In the genomic region with DNA sequence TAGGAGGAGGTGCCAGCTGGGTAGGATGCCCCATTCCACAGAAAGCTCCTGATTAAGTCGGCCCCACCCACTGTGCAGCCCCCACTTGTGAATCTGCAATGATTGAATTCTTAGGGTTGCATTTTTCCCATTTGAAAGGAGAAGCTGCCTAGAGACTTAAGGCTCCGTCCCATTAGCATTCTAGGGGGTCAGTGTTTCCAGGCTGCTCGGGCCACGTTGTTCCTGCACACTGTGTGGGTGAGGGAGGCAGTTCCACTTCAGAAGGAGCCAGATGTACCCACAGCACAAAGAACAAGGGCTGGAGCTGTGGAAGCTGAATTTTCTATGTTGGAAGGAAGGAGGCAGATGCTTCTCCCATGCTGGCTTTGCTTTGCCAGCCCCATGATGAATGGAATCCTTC, we compare ENCODE assay signal across 16 mouse cellular contexts.
A peak's percentile ranks its signal among the peaks of the same experiment; 100 is the strongest.
DNase-seq lines count a peak whose midpoint lies in the region; ATAC-seq lines count a peak whose summit lies in the region.
"Had no signal": no experiment of that assay in that cellular context is flagged by ENCODE, and none has a peak within 500 bp of the region (broad histone marks: within the 10 kb centered on the region; RNA-seq: fewer than 3 reads in every experiment).

No protein-coding gene starts in this region.

- H3K4me1 ChIP-seq in heart, embryonic 12.5 days (replicated peaks), result no peaks in the 10 kb centered on the region
- H3K4me1 ChIP-seq: embryonic facial prominence, embryonic 12.5 days; kidney, embryonic 15.5 days; limb, embryonic 15.5 days had no signal

- H3K27ac ChIP-seq in heart, embryonic 12.5 days (ENCODE audit: poor library complexity, severe bottlenecking), result no peak overlapping the region
- H3K27ac ChIP-seq: embryonic facial prominence, embryonic 12.5 days; kidney, embryonic 15.5 days; limb, embryonic 15.5 days; neural tube, embryonic 12.5 days had no signal

- intact Hi-C loops in left cerebral cortex, postnatal 25 days (cut with DNase I), result no loop called here

- no peaks in the 10 kb centered on the region for H3K36me3 ChIP-seq in heart, embryonic 12.5 days
- H3K36me3 ChIP-seq: embryonic facial prominence, embryonic 12.5 days; kidney, embryonic 15.5 days; limb, embryonic 15.5 days; neural tube, embryonic 12.5 days had no signal

- WGBS in heart, embryonic 12.5 days, result 54% methylated on average over 4 of the region's 4 CpGs

- DNase-seq in layer of hippocampus, adult 18-20 months (ENCODE audit: low spot score in 2 of 2), result peak; percentile 36 to 69
- DNase-seq in layer of hippocampus, adult 9-10 months (ENCODE audit: low spot score), result no peak
- peak; percentile 30 to 41 for DNase-seq in frontal cortex, adult 2 months (ENCODE audit: extremely low spot score in 1 of 2, low spot score in 1 of 2)
- peak; percentile 46 to 61 for DNase-seq in layer of hippocampus, adult 8-10 months (ENCODE audit: low spot score in 2 of 2)
- DNase-seq in left cerebral cortex, postnatal 25 days (ENCODE audit: low spot score in 2 of 2), result peak; percentile 47 to 72
- DNase-seq in natural killer cell, adult 2 months (ENCODE audit: low spot score in 2 of 2), result no peak
- DNase-seq: cerebellum, adult 11 months; cerebellum, postnatal 36 days; heart, adult 11 months; lung, postnatal 14 days; thymus, postnatal 25 days had no signal

- no peak overlapping the region for H3K9ac ChIP-seq in heart, embryonic 12.5 days
- H3K9ac ChIP-seq: embryonic facial prominence, embryonic 12.5 days; kidney, embryonic 15.5 days; limb, embryonic 15.5 days; neural tube, embryonic 12.5 days had no signal

- H3K9me3 ChIP-seq in heart, embryonic 12.5 days (replicated peaks), result no peaks in the 10 kb centered on the region
- H3K9me3 ChIP-seq: embryonic facial prominence, embryonic 12.5 days; kidney, embryonic 15.5 days; limb, embryonic 15.5 days; neural tube, embryonic 12.5 days had no signal

- no peak for ATAC-seq in heart, embryonic 12.5 days (ENCODE audit: insufficient number of reproducible peaks, low FRiP score)

- no peak overlapping the region for H3K4me2 ChIP-seq in heart, embryonic 12.5 days
- H3K4me2 ChIP-seq: embryonic facial prominence, embryonic 12.5 days; kidney, embryonic 15.5 days; limb, embryonic 15.5 days; neural tube, embryonic 12.5 days had no signal

- H3K27me3 ChIP-seq in heart, embryonic 12.5 days (replicated peaks), result no peaks in the 10 kb centered on the region
- H3K27me3 ChIP-seq: embryonic facial prominence, embryonic 12.5 days; kidney, embryonic 15.5 days; limb, embryonic 15.5 days; neural tube, embryonic 12.5 days had no signal

- no peak overlapping the region for H3K4me3 ChIP-seq in heart, embryonic 12.5 days
- H3K4me3 ChIP-seq: embryonic facial prominence, embryonic 12.5 days; kidney, embryonic 15.5 days; limb, embryonic 15.5 days; neural tube, embryonic 12.5 days had no signal

Comparison
In these comparisons a context has a peak if more than half of its experiments do, and no peak if none do; other contexts are left out.
1. DNase-seq: peak in layer of hippocampus, adult 18-20 months (2 of 2), frontal cortex, adult 2 months (2 of 2), layer of hippocampus, adult 8-10 months (2 of 2) and left cerebral cortex, postnatal 25 days (2 of 2); none in layer of hippocampus, adult 9-10 months (single experiment) and natural killer cell, adult 2 months (0 of 2).